Mouse (Mus musculus): ENCODE results near the gene Usp33. TPM values are rescaled to one million over a fixed set of nuclear protein-coding genes. Genes with fewer than 3 reads are reported as not detected.

Usp33 gene
- total and polyA plus RNA-seq, 3 experiments = 14.0 to 99.7 (median 87.8) TPM

DNA sequence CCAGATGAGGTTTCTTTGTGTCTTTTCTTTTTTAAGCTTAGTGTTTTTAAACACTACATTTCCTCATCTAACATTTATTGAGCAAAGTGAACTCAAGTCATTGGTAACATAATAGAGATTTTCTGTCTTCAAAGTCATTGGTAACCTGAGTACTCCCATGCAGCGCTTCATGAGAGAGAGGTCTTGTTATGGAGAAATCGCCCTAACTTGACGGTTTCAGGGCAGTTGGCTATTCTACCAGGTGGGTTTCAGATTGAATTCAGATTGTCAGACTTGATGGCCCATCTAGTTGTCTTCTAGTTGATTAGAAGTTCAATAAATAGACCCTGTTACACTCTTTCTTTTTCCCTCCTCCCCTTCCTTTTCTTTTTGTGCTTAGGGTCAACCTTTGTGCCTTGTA, 54.6 kb downstream of the Usp33 start:
- DNase-seq = no peak

- DNase-seq = peak; percentile 78
These were observed 55.8 kb downstream of the Usp33 start for GRCm38 (mm10) chr3:152401964-152402670.

- no peak for DNase-seq
These were observed 56.4 kb downstream of the Usp33 start for GRCm38 (mm10) chr3:152402671-152403066.

DNA sequence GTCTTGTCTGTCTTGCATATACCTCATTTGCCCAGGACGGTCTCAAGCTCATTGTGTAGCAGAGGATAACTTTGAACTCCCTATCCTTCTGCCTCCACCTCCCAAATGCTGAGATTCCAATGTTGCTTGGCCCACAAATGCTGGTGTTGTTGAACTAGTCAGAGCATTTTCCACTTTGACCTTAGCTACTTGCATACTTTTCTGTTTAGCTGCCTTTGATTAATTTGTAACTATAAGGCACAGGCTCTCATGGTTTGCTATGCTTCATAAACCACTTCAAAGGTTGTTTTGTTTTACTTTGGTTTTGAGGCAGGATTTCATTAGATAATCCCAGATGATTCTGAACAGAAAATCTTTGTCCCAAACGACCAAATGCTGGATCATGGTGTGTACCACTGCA, 57.5 kb downstream of the Usp33 start:
- no peak for DNase-seq

GRCm38 (mm10) chr3:152405420-152405819, 59.1 kb downstream of the Usp33 start:
- no peak for DNase-seq

- no peak for DNase-seq
These were observed 59.8 kb downstream of the Usp33 start for GRCm38 (mm10) chr3:152405978-152406640.

DNA sequence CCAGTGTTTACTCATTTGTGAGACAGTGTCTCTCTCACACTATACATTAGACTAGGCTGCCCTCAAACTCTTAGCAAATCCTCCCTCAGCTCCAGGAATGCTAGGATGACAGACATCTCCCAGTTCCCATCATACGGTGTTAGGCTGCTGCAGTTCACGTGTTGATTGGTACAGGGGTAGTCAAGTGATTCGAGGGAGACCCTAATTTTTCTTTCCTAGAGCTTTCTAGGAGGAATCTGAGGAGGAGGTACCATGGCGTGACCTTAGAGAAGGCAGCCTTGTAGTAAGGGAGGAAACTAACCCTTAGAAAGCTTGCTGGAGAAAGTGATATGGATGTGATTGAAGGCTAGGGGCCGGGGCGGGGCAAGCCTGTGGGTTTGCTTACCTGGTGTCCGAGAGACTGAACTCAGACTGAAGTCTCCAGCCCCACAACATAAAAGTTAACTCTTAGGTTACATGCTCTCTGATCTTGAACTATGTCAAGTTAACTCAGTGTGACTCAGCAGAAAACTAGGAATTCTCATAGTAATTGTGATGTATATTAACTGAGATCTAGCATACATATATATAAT, 64.8 kb downstream of the Usp33 start:
- no peak for DNase-seq

DNA sequence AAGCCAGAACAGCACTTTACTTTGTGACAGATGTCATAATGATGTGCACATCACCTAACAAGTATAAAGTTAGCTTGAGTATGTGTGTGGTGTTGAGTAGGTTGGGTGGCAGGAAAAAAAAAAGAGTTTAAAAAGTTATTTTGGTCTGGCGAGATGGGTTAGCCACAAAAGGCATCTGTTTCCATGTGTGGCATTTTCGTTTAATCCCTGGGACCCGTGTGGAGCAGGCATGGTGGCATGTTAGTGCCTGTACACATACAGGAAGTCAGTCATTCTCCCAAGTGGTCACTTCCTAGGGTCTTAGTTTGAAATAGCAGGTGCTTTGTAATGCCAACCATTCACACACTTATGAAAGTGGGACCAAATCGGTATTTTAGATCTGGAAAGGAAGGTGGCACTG, 66.1 kb downstream of the Usp33 start:
- no peak for DNase-seq

GRCm38 (mm10) chr3:152428925-152429324, 82.6 kb downstream of the Usp33 start:
- no peak for DNase-seq

DNA sequence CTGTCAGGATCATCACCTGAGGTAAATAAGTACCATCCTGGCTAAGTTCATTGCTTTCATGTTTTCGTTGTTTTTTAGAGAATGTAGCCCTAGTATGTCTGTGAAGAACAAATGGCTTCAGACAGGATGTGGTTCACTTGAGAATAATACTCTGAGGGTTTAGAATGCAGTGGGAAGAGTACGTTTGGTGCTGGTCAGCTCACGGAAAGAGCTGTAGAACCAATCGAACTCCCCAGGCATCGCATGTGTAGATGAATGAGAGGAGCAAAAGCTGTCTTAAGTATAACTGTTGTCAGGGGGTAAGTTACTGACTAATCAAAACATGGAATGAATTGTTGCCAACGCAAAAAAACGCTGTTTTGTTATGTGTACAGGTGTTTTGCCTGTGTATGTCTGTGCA, 86.4 kb downstream of the Usp33 start:
- DNase-seq = no peak

DNA sequence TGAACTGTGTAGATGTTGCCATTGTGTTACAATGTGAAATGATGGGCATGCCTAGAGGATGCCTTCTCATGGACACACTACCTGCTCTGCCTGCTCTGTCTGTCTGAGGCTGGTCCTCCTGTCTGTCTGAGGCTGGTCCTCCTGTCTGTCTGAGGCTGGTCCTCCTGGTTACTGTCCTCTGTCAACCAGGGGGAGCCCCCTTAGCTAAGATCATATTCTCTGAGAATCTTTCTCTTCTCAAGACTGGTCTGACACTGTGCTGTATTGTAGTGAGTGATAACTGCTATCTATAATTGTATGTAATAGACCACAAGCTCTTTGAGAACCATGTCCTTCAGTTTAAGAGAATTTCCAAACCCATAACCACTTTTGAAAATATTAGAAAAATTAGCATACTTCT, 89.3 kb downstream of the Usp33 start:
- no peak for DNase-seq

- DNase-seq = no peak
These were observed 91.8 kb downstream of the Usp33 start for GRCm38 (mm10) chr3:152438068-152438467.

DNA sequence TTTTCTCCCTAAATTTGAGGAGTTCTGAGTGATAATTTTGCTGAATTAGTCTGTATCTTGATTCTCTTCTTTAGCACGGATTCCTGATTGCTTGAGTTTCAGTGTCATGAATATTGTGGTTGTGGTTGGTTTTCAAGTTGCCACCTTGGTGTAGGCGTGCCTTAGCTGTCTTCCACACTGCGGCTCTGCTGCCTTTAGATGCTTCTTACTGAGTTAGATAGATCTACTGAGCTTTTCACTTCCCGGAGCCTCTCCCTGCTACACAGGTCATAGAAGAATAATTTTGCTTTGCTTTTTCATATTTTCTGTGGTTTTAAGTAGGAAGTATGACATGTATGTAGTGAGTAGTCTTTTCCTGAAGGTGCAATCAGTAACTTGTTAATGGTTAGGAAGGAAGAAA, 96.5 kb downstream of the Usp33 start:
- no peak for DNase-seq

Other genes with a start within 250 kb of the Usp33 start
- 1 to 10 TPM in 1 of 2 experiments, under 1 TPM in 1; 0.52 to 1.1 TPM for gene Gipc2, start 180.2 kb upstream of the Usp33 start, total RNA-seq (2021)
- 0.11 and 0.20 TPM in 2 replicates for gene Gipc2, start 180.2 kb upstream of the Usp33 start, polyA plus RNA-seq (2012; rRNA removed)
- 10 to 100 TPM; 44.1 to 63.9 TPM for gene Dnajb4, start 136.2 kb upstream of the Usp33 start, total RNA-seq (2021)
- 4.1 and 4.4 TPM in 2 replicates for gene Dnajb4, start 136.2 kb upstream of the Usp33 start, polyA plus RNA-seq (2012; rRNA removed)
- gene Fubp1, start 136.1 kb upstream of the Usp33 start, total RNA-seq (2021) = 100 to 1,000 TPM; 118 to 137 TPM
- gene Fubp1, start 136.1 kb upstream of the Usp33 start, polyA plus RNA-seq (2012; rRNA removed) = 71.8 and 97.5 TPM in 2 replicates
- 1 to 10 TPM; 3.7 TPM for gene Nexn, start 80.1 kb upstream of the Usp33 start, total RNA-seq (2021)
- gene Nexn, start 80.1 kb upstream of the Usp33 start, polyA plus RNA-seq (2012; rRNA removed) = not detected in 2 replicates
- gene Miga1, start 6.1 kb upstream of the Usp33 start, total RNA-seq (2021) = 10 to 100 TPM in 1 of 2 experiments, 1 to 10 TPM in 1; 8.4 to 12.3 TPM
- gene Miga1, start 6.1 kb upstream of the Usp33 start, polyA plus RNA-seq (2012; rRNA removed) = 4.1 and 6.5 TPM in 2 replicates
- 10 to 100 TPM; 30.1 to 35.5 TPM for gene Zzz3, start 49.0 kb downstream of the Usp33 start, total RNA-seq (2021)
- 11.4 and 12.5 TPM in 2 replicates for gene Zzz3, start 49.0 kb downstream of the Usp33 start, polyA plus RNA-seq (2012; rRNA removed)

Data from adrenal gland, adult 2 months (tissue).